Mouse (Mus musculus): ENCODE data around the gene Tgds. TPM values are rescaled to one million over a fixed set of nuclear protein-coding genes. Genes with fewer than 3 reads are reported as not detected.
A peak's percentile ranks its signal among the peaks of the same experiment; 100 is the strongest.
"Not testable (repeated sequence)": the region's sequence is repeated elsewhere in the genome, so short reads cannot be mapped to it uniquely, and the experiment has no call there.

The Tgds gene
- total RNA-seq, 4 experiments from 2014 or later = 16.5 to 20.9 (median 17.0) TPM

- DNase-seq = no peak
These were observed 469 bp downstream of the Tgds start for GRCm38 (mm10) chr14:118131931-118132641.

- no peak for DNase-seq
These were observed 1.1 kb downstream of the Tgds start for GRCm38 (mm10) chr14:118131472-118131871.

GRCm38 (mm10) chr14:118126301-118126700, 6.3 kb downstream of the Tgds start:
- DNase-seq = no peak

GRCm38 (mm10) chr14:118124771-118125170, 7.8 kb downstream of the Tgds start:
- DNase-seq = no peak

- no peak for DNase-seq
These were observed 8.4 kb downstream of the Tgds start for GRCm38 (mm10) chr14:118124129-118124528.

GRCm38 (mm10) chr14:118113116-118113515, 19.4 kb downstream of the Tgds start:
- DNase-seq = no peak

- DNase-seq = not testable (repeated sequence)
These were observed 25.1 kb downstream of the Tgds start for GRCm38 (mm10) chr14:118107479-118107878.

GRCm38 (mm10) chr14:118101227-118101990, 31.1 kb downstream of the Tgds start:
- no peak for DNase-seq

- DNase-seq = no peak
These were observed 34.3 kb downstream of the Tgds start for GRCm38 (mm10) chr14:118098265-118098664.

- no peak for DNase-seq
These were observed 42.7 kb downstream of the Tgds start for GRCm38 (mm10) chr14:118089806-118090392.

- DNase-seq = peak; percentile 88
These were observed 43.2 kb downstream of the Tgds start for GRCm38 (mm10) chr14:118089215-118089805.

GRCm38 (mm10) chr14:118088437-118089207, 43.9 kb downstream of the Tgds start:
- peak; percentile 18 for DNase-seq

- no peak for DNase-seq
These were observed 46.1 kb downstream of the Tgds start for GRCm38 (mm10) chr14:118086271-118087035.

GRCm38 (mm10) chr14:118083851-118084250, 48.7 kb downstream of the Tgds start:
- DNase-seq = no peak

GRCm38 (mm10) chr14:118080606-118081005, 51.9 kb downstream of the Tgds start:
- no peak for DNase-seq

GRCm38 (mm10) chr14:118070100-118070499, 62.5 kb downstream of the Tgds start:
- DNase-seq = no peak

- no peak for DNase-seq
These were observed 63.0 kb downstream of the Tgds start for GRCm38 (mm10) chr14:118069439-118070079.
